25 mouse cellular contexts compared by ENCODE assay signal in genomic region chr4:95364376-95365082, GRCm38 (mm10).
DNase-seq lines count a peak whose midpoint lies in the region; ATAC-seq lines count a peak whose summit lies in the region.
"Had no signal": no experiment of that assay in that cellular context is flagged by ENCODE, and none has a peak within 500 bp of the region (broad histone marks: within the 10 kb centered on the region; RNA-seq: fewer than 3 reads in every experiment).

No protein-coding gene starts in this region.

- peak; percentile 35 to 80 for DNase-seq in layer of hippocampus, adult 18-20 months (ENCODE audit: low spot score in 2 of 2)
- DNase-seq in layer of hippocampus, postnatal 25 days (ENCODE audit: extremely low spot score in 1 of 2, low spot score in 1 of 2), result no peak
- DNase-seq in brain, adult 2 months (ENCODE audit: low read depth, low spot score), result peak; percentile 28
- peak; percentile 88 for DNase-seq in forebrain, embryonic 14.5 days (ENCODE audit: low spot score)
- peak; percentile 8 for DNase-seq in telencephalon, adult 2 months (ENCODE audit: low read depth, low spot score)
- DNase-seq: adrenal gland, adult 2 months; adrenal gland, postnatal 36 days; B cell, adult 2 months; cerebellum, adult 11 months; cerebellum, adult 9-11 months; embryo, embryonic 11 days; gastrocnemius, postnatal 10 days; kidney, postnatal 25 days; left cerebral cortex, postnatal 4 days; liver, postnatal 0 days; lung, postnatal 36 days had no signal

- H3K27me3 ChIP-seq in forebrain, embryonic 14.5 days (replicated peaks; ENCODE audit: control insufficient read depth, insufficient read depth, low read length), result no peaks in the 10 kb centered on the region
- H3K27me3 ChIP-seq in hindbrain, embryonic 13.5 days, result no peaks in the 10 kb centered on the region
- H3K27me3 ChIP-seq: embryonic facial prominence, embryonic 12.5 days; heart, embryonic 15.5 days; hindbrain, embryonic 12.5 days; liver, embryonic 12.5 days; megakaryocyte, embryonic 14.5 days; midbrain, embryonic 12.5 days had no signal

- H3K27ac ChIP-seq in forebrain, embryonic 14.5 days (ENCODE audit: low read depth, low read length), result no peak overlapping the region
- no peak overlapping the region for H3K27ac ChIP-seq in hindbrain, embryonic 13.5 days
- H3K27ac ChIP-seq: embryonic facial prominence, embryonic 12.5 days; heart, embryonic 15.5 days; hindbrain, embryonic 12.5 days; liver, embryonic 12.5 days; midbrain, embryonic 12.5 days had no signal

- H3K4me1 ChIP-seq in forebrain, embryonic 14.5 days (ENCODE audit: control insufficient read depth, insufficient read depth, low read length), result 0 out of 2 replicates have a peak, but pooled peaks cover 3% of the 10 kb centered on the region
- no peaks in the 10 kb centered on the region for H3K4me1 ChIP-seq in hindbrain, embryonic 13.5 days (replicated peaks)
- H3K4me1 ChIP-seq: embryonic facial prominence, embryonic 12.5 days; heart, embryonic 15.5 days; hindbrain, embryonic 12.5 days; liver, embryonic 12.5 days had no signal

- 59% methylated on average over 4 of the region's 4 CpGs for WGBS in forebrain, embryonic 14.5 days
- WGBS in hindbrain, embryonic 13.5 days, result 89% methylated on average over 4 of the region's 4 CpGs

- H3K36me3 ChIP-seq in forebrain, embryonic 14.5 days (ENCODE audit: control insufficient read depth, insufficient read depth, low read length), result no peaks in the 10 kb centered on the region
- H3K36me3 ChIP-seq in hindbrain, embryonic 13.5 days, result no peaks in the 10 kb centered on the region
- H3K36me3 ChIP-seq: embryonic facial prominence, embryonic 12.5 days; heart, embryonic 15.5 days; hindbrain, embryonic 12.5 days; liver, embryonic 12.5 days; midbrain, embryonic 12.5 days had no signal

- H3K9me3 ChIP-seq in forebrain, embryonic 14.5 days (replicated peaks; ENCODE audit: control insufficient read depth, low read length), result no peaks in the 10 kb centered on the region
- H3K9me3 ChIP-seq in hindbrain, embryonic 13.5 days, result no peaks in the 10 kb centered on the region
- H3K9me3 ChIP-seq: embryonic facial prominence, embryonic 12.5 days; heart, embryonic 15.5 days; hindbrain, embryonic 12.5 days; liver, embryonic 12.5 days; megakaryocyte, embryonic 14.5 days; midbrain, embryonic 12.5 days had no signal

- H3K4me2 ChIP-seq in forebrain, embryonic 14.5 days (ENCODE audit: low read length), result no peak overlapping the region
- H3K4me2 ChIP-seq in hindbrain, embryonic 13.5 days, result no peak overlapping the region
- H3K4me2 ChIP-seq: embryonic facial prominence, embryonic 12.5 days; heart, embryonic 15.5 days; hindbrain, embryonic 12.5 days; liver, embryonic 12.5 days; midbrain, embryonic 12.5 days had no signal

- H3K4me3 ChIP-seq in forebrain, embryonic 14.5 days (ENCODE audit: low read depth, low read length), result no peak overlapping the region
- H3K4me3 ChIP-seq in hindbrain, embryonic 13.5 days, result no peak overlapping the region
- H3K4me3 ChIP-seq: embryonic facial prominence, embryonic 12.5 days; heart, embryonic 15.5 days; hindbrain, embryonic 12.5 days; liver, embryonic 12.5 days; megakaryocyte, embryonic 14.5 days; midbrain, embryonic 12.5 days had no signal

- ATAC-seq in forebrain, embryonic 14.5 days, result peak; percentile 69
- no peak for ATAC-seq in hindbrain, embryonic 13.5 days (ENCODE audit: low FRiP score)
- ATAC-seq: activated CD4-positive, CD25-positive, alpha-beta regulatory T cell, adult 4 months; intestine, postnatal 0 days; liver, embryonic 12.5 days; liver, postnatal 0 days had no signal

- H3K9ac ChIP-seq in forebrain, embryonic 14.5 days (ENCODE audit: low read length), result no peak overlapping the region
- H3K9ac ChIP-seq in hindbrain, embryonic 13.5 days, result no peak overlapping the region
- H3K9ac ChIP-seq: embryonic facial prominence, embryonic 12.5 days; heart, embryonic 15.5 days; hindbrain, embryonic 12.5 days; liver, embryonic 12.5 days; liver, postnatal 0 days; midbrain, embryonic 12.5 days had no signal

Comparison
In these comparisons a context has a peak if more than half of its experiments do, and no peak if none do; other contexts are left out.
1. DNase-seq: peak in layer of hippocampus, adult 18-20 months (2 of 2), brain, adult 2 months (single experiment), forebrain, embryonic 14.5 days (single experiment) and telencephalon, adult 2 months (single experiment); none in layer of hippocampus, postnatal 25 days (0 of 2).